Mouse (Mus musculus): ENCODE measurements around the gene Vav3. TPM values are rescaled to one million over a fixed set of nuclear protein-coding genes. Genes with fewer than 3 reads are reported as not detected.

Vav3 gene
- polyA plus RNA-seq, 1 experiment from 2014 or later: 10.4 TPM

GRCm38 (mm10) chr3:109672925-109673324 lies 332.5 kb downstream of the Vav3 start:
- 72% methylated on average over 1 of the region's 1 CpGs for WGBS
- no peak overlapping the region for H3K4me3 ChIP-seq (ENCODE audit: low read depth, low read length)
- H3K36me3 ChIP-seq (ENCODE audit: control insufficient read depth, insufficient read depth): no peaks in the 10 kb centered on the region
- H3K4me2 ChIP-seq (replicated peaks; ENCODE audit: low read depth): no peak overlapping the region
- no peak for ATAC-seq
- no peak overlapping the region for H3K9ac ChIP-seq (ENCODE audit: low read depth, low read length)
- TF ChIP-seq CTCF (IDR thresholded peaks at IDR 0.05; ENCODE audit: low read depth): no peak
- no peaks in the 10 kb centered on the region for H3K27me3 ChIP-seq (replicated peaks; ENCODE audit: control insufficient read depth, insufficient read depth, low read length)
- no peak overlapping the region for H3K27ac ChIP-seq (ENCODE audit: low read depth, low read length)
- H3K9me3 ChIP-seq (ENCODE audit: control insufficient read depth): no peaks in the 10 kb centered on the region
- no peaks in the 10 kb centered on the region for H3K4me1 ChIP-seq (replicated peaks; ENCODE audit: control insufficient read depth, insufficient read depth, low read length)

GRCm38 (mm10) chr3:109680281-109680680 lies 339.8 kb downstream of the Vav3 start:
- WGBS: 85% methylated on average over 2 of the region's 2 CpGs
- H3K4me3 ChIP-seq (ENCODE audit: low read depth, low read length): no peak overlapping the region
- no peak overlapping the region for H3K27ac ChIP-seq (ENCODE audit: low read depth, low read length)
- no peaks in the 10 kb centered on the region for H3K9me3 ChIP-seq (ENCODE audit: control insufficient read depth)
- no peaks in the 10 kb centered on the region for H3K27me3 ChIP-seq (replicated peaks; ENCODE audit: control insufficient read depth, insufficient read depth, low read length)
- no peaks in the 10 kb centered on the region for H3K4me1 ChIP-seq (replicated peaks; ENCODE audit: control insufficient read depth, insufficient read depth, low read length)
- H3K36me3 ChIP-seq (ENCODE audit: control insufficient read depth, insufficient read depth): 0 out of 2 replicates have a peak, but pooled peaks cover 4% of the 10 kb centered on the region
- no peak overlapping the region for H3K4me2 ChIP-seq (replicated peaks; ENCODE audit: low read depth)
- no peak overlapping the region for H3K9ac ChIP-seq (ENCODE audit: low read depth, low read length)
- no peak for ATAC-seq
- no peak for TF ChIP-seq CTCF (IDR thresholded peaks at IDR 0.05; ENCODE audit: low read depth)

GRCm38 (mm10) chr3:109681863-109682262 lies 341.4 kb downstream of the Vav3 start:
- H3K36me3 ChIP-seq (ENCODE audit: control insufficient read depth, insufficient read depth): 0 out of 2 replicates have a peak, but pooled peaks cover 4% of the 10 kb centered on the region
- WGBS: 79% methylated on average over 5 of the region's 5 CpGs
- no peaks in the 10 kb centered on the region for H3K27me3 ChIP-seq (replicated peaks; ENCODE audit: control insufficient read depth, insufficient read depth, low read length)
- no peak overlapping the region for H3K9ac ChIP-seq (ENCODE audit: low read depth, low read length)
- ATAC-seq: no peak
- no peak for TF ChIP-seq CTCF (IDR thresholded peaks at IDR 0.05; ENCODE audit: low read depth)
- H3K4me1 ChIP-seq (replicated peaks; ENCODE audit: control insufficient read depth, insufficient read depth, low read length): no peaks in the 10 kb centered on the region
- H3K4me3 ChIP-seq (ENCODE audit: low read depth, low read length): no peak overlapping the region
- H3K27ac ChIP-seq (ENCODE audit: low read depth, low read length): no peak overlapping the region
- H3K9me3 ChIP-seq (ENCODE audit: control insufficient read depth): no peaks in the 10 kb centered on the region
- H3K4me2 ChIP-seq (replicated peaks; ENCODE audit: low read depth): no peak overlapping the region

- TF ChIP-seq CTCF (IDR thresholded peaks at IDR 0.05; ENCODE audit: low read depth): no peak
- Histone ChIP-seq H3K27me3 (replicated peaks; ENCODE audit: control insufficient read depth, insufficient read depth, low read length) (no peaks in the 10 kb centered on the region), H3K4me1 (replicated peaks; ENCODE audit: control insufficient read depth, insufficient read depth, low read length) (no peaks in the 10 kb centered on the region), H3K27ac (ENCODE audit: low read depth, low read length) (no peak overlapping the region), H3K4me3 (ENCODE audit: low read depth, low read length) (no peak overlapping the region), H3K4me2 (replicated peaks; ENCODE audit: low read depth) (no peak overlapping the region), H3K9ac (ENCODE audit: low read depth, low read length) (no peak overlapping the region), H3K9me3 (ENCODE audit: control insufficient read depth) (no peaks in the 10 kb centered on the region), H3K36me3 (ENCODE audit: control insufficient read depth, insufficient read depth) (0 out of 2 replicates have a peak, but pooled peaks cover 4% of the 10 kb centered on the region)
- no peak for ATAC-seq
- 72% methylated on average over 5 of the region's 5 CpGs for WGBS
Observed at GRCm38 (mm10) chr3:109683608-109684295, 343.3 kb downstream of the Vav3 start.

GRCm38 (mm10) chr3:109690566-109690965 lies 350.1 kb downstream of the Vav3 start:
- no peak overlapping the region for H3K9ac ChIP-seq (ENCODE audit: low read depth, low read length)
- no peaks in the 10 kb centered on the region for H3K4me1 ChIP-seq (replicated peaks; ENCODE audit: control insufficient read depth, insufficient read depth, low read length)
- H3K4me2 ChIP-seq (replicated peaks; ENCODE audit: low read depth): no peak overlapping the region
- ATAC-seq: no peak
- H3K27me3 ChIP-seq (replicated peaks; ENCODE audit: control insufficient read depth, insufficient read depth, low read length): no peaks in the 10 kb centered on the region
- no peaks in the 10 kb centered on the region for H3K9me3 ChIP-seq (ENCODE audit: control insufficient read depth)
- no peak for TF ChIP-seq CTCF (IDR thresholded peaks at IDR 0.05; ENCODE audit: low read depth)
- H3K4me3 ChIP-seq (ENCODE audit: low read depth, low read length): no peak overlapping the region
- WGBS: 73% methylated on average over 2 of the region's 2 CpGs
- H3K36me3 ChIP-seq (ENCODE audit: control insufficient read depth, insufficient read depth): no peaks in the 10 kb centered on the region
- H3K27ac ChIP-seq (ENCODE audit: low read depth, low read length): no peak overlapping the region

GRCm38 (mm10) chr3:109692613-109693012 lies 352.2 kb downstream of the Vav3 start:
- no peaks in the 10 kb centered on the region for H3K9me3 ChIP-seq (ENCODE audit: control insufficient read depth)
- H3K4me3 ChIP-seq (ENCODE audit: low read depth, low read length): no peak overlapping the region
- H3K36me3 ChIP-seq (ENCODE audit: control insufficient read depth, insufficient read depth): no peaks in the 10 kb centered on the region
- WGBS: 82% methylated on average over 3 of the region's 3 CpGs
- no peaks in the 10 kb centered on the region for H3K27me3 ChIP-seq (replicated peaks; ENCODE audit: control insufficient read depth, insufficient read depth, low read length)
- no peak overlapping the region for H3K27ac ChIP-seq (ENCODE audit: low read depth, low read length)
- no peak for TF ChIP-seq CTCF (IDR thresholded peaks at IDR 0.05; ENCODE audit: low read depth)
- H3K4me2 ChIP-seq (replicated peaks; ENCODE audit: low read depth): no peak overlapping the region
- no peak overlapping the region for H3K9ac ChIP-seq (ENCODE audit: low read depth, low read length)
- no peaks in the 10 kb centered on the region for H3K4me1 ChIP-seq (replicated peaks; ENCODE audit: control insufficient read depth, insufficient read depth, low read length)
- ATAC-seq: no peak

Data from intestine, postnatal 0 days (tissue).